ENCODE assay signal across 25 mouse cellular contexts in the genomic region with DNA sequence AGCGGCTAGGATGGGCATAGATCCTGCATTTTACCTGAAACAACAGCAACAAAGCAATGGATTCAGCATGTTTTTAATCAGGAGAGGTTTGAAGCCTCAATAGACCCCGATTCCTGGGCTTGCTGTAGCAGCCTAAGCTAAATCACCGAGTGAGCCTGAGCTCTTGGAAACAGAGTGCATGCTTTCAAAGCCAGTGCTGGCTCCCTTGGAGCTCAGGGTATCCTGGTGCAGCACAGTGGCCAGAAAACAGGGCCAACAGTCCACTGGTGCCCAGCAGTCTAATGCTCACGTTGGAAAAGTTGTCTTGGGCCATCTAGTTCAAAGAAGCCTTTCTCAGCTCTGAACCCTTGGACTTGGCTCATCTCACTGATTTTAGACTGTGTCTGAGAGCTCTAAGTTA. TPM values are rescaled to one million over a fixed set of nuclear protein-coding genes. Genes with fewer than 3 reads are reported as not detected.
DNase-seq lines count a peak whose midpoint lies in the region; ATAC-seq and TF ChIP-seq lines count a peak whose summit lies in the region.
"Had no signal": no experiment of that assay in that cellular context is flagged by ENCODE, and none has a peak within 500 bp of the region (broad histone marks: within the 10 kb centered on the region; RNA-seq: fewer than 3 reads in every experiment).

No protein-coding gene starts in this region.

- H3K4me2 ChIP-seq in midbrain, postnatal 0 days (ENCODE audit: low read depth, low read length, poor library complexity, severe bottlenecking): no peak overlapping the region
- H3K4me2 ChIP-seq: heart, embryonic 13.5 days; hindbrain, embryonic 13.5 days; limb, embryonic 13.5 days; liver, embryonic 13.5 days; neural tube, embryonic 12.5 days had no signal

- H3K4me3 ChIP-seq in midbrain, postnatal 0 days (ENCODE audit: low read depth, low read length): no peak overlapping the region
- no peak overlapping the region for H3K4me3 ChIP-seq in midbrain, embryonic 10.5 days
- H3K4me3 ChIP-seq: forebrain, embryonic 10.5 days; heart, adult 2 months; heart, embryonic 13.5 days; hindbrain, embryonic 13.5 days; limb, embryonic 13.5 days; liver, embryonic 13.5 days; megakaryocyte, embryonic 14.5 days; neural tube, embryonic 12.5 days had no signal

- intact Hi-C loops in gastrocnemius, postnatal 14 days (cut with DNase I; ENCODE audit: low total_unique reads): no loop called here
- intact Hi-C loops in left cerebral cortex, postnatal 4 days (cut with DNase I): no loop called here

- no peaks in the 10 kb centered on the region for H3K4me1 ChIP-seq in midbrain, postnatal 0 days (ENCODE audit: insufficient read depth, low read length)
- no peaks in the 10 kb centered on the region for H3K4me1 ChIP-seq in midbrain, embryonic 10.5 days
- H3K4me1 ChIP-seq: heart, embryonic 13.5 days; hindbrain, embryonic 13.5 days; limb, embryonic 13.5 days; liver, embryonic 13.5 days; megakaryocyte, embryonic 14.5 days; neural tube, embryonic 12.5 days had no signal

- no peaks in the 10 kb centered on the region for H3K9me3 ChIP-seq in midbrain, postnatal 0 days (ENCODE audit: low read length)
- H3K9me3 ChIP-seq in midbrain, embryonic 10.5 days (replicated peaks): no peaks in the 10 kb centered on the region
- H3K9me3 ChIP-seq: forebrain, embryonic 10.5 days; heart, embryonic 13.5 days; hindbrain, embryonic 13.5 days; limb, embryonic 13.5 days; liver, embryonic 13.5 days; neural tube, embryonic 12.5 days had no signal

- no peaks in the 10 kb centered on the region for H3K36me3 ChIP-seq in midbrain, postnatal 0 days (ENCODE audit: insufficient read depth, low read length)
- no peaks in the 10 kb centered on the region for H3K36me3 ChIP-seq in midbrain, embryonic 10.5 days
- H3K36me3 ChIP-seq: forebrain, embryonic 10.5 days; heart, embryonic 13.5 days; hindbrain, embryonic 13.5 days; limb, embryonic 13.5 days; liver, embryonic 13.5 days; neural tube, embryonic 12.5 days had no signal

- peak; percentile 2 for DNase-seq in cerebellum, adult 11 months
- DNase-seq in cerebellum, adult 8-10 months: no peak
- peak; percentile 16 for DNase-seq in gastrocnemius, postnatal 14 days
- DNase-seq in gastrocnemius, adult 18-20 months (ENCODE audit: low spot score): no peak
- DNase-seq in midbrain, postnatal 0 days (ENCODE audit: low spot score): peak; percentile 24
- DNase-seq in midbrain, embryonic 10.5 days (ENCODE audit: low spot score): no peak
- peak; percentile 16 for DNase-seq in left cerebral cortex, postnatal 4 days
- DNase-seq: adrenal gland, postnatal 25 days; gastrocnemius, postnatal 25 days; heart, adult 2 months; heart, postnatal 14 days; kidney, adult 2 months; liver, embryonic 13.5 days; lung, adult 2 months; lung, postnatal 36 days; midbrain, embryonic 14.5 days had no signal

- H3K27ac ChIP-seq in midbrain, postnatal 0 days (ENCODE audit: low read depth, low read length): no peak overlapping the region
- H3K27ac ChIP-seq in midbrain, embryonic 10.5 days (replicated peaks): no peak overlapping the region
- H3K27ac ChIP-seq: forebrain, embryonic 10.5 days; heart, adult 2 months; heart, embryonic 13.5 days; hindbrain, embryonic 13.5 days; kidney, postnatal 0 days; limb, embryonic 13.5 days; liver, embryonic 13.5 days; neural tube, embryonic 12.5 days had no signal

- no peak for ATAC-seq in midbrain, postnatal 0 days (ENCODE audit: low FRiP score)
- ATAC-seq in inflammation-experienced regulatory T-cells, adult 6 months: no peak

- 75% methylated on average over 4 of the region's 4 CpGs for WGBS in midbrain, postnatal 0 days
- 87% methylated on average over 4 of the region's 4 CpGs for WGBS in midbrain, embryonic 10.5 days

- H3K27me3 ChIP-seq in midbrain, postnatal 0 days (ENCODE audit: insufficient read depth, low read length): no peaks in the 10 kb centered on the region
- no peaks in the 10 kb centered on the region for H3K27me3 ChIP-seq in midbrain, embryonic 10.5 days (ENCODE audit: low read depth, poor library complexity, severe bottlenecking)
- H3K27me3 ChIP-seq: heart, embryonic 13.5 days; hindbrain, embryonic 13.5 days; limb, embryonic 13.5 days; liver, embryonic 13.5 days; neural tube, embryonic 12.5 days had no signal

- no peak for TF ChIP-seq CTCF in midbrain, postnatal 0 days (IDR thresholded peaks at IDR 0.05)

- no peak overlapping the region for H3K9ac ChIP-seq in midbrain, postnatal 0 days (replicated peaks; ENCODE audit: low read length, poor library complexity, severe bottlenecking)
- H3K9ac ChIP-seq: heart, embryonic 13.5 days; hindbrain, embryonic 13.5 days; limb, embryonic 13.5 days; liver, embryonic 13.5 days; neural tube, embryonic 12.5 days had no signal

RNA-seq across cellular contexts. Expression of a gene that starts 45.4 kb away (rescaled TPM):
- total RNA-seq in gastrocnemius, postnatal 14 days (2021): 1 to 10 TPM; 5.7 to 7.6 TPM
- total RNA-seq in gastrocnemius, adult 18-20 months (2021): 1 to 10 TPM; 2.3 to 3.8 TPM
- 9.2 and 11.1 TPM in 2 replicates for total RNA-seq in midbrain, postnatal 0 days (2014; rRNA removed)
- polyA plus RNA-seq in midbrain, postnatal 0 days (2015; fragmentation: Nextera tagmentation; extraction: Ambion mirVana): 6.3 and 7.3 TPM in 2 replicates
- 0.72 and 1.6 TPM in 2 replicates for polyA plus RNA-seq in midbrain, embryonic 10.5 days (2016; fragmentation: Nextera tagmentation; extraction: Ambion mirVana)
- total RNA-seq in left cerebral cortex, postnatal 4 days (2021): 1 to 10 TPM; 4.9 to 7.5 TPM
- polyA plus RNA-seq in inflammation-experienced regulatory T-cells, adult 6 months (2017; shearing (Covaris generic)): not detected
- total RNA-seq: common myeloid progenitor, adult 5-6 weeks had no signal

Comparison
In these comparisons a context has a peak if more than half of its experiments do, and no peak if none do; other contexts are left out.
1. DNase-seq: peak in cerebellum, adult 11 months (single experiment), gastrocnemius, postnatal 14 days (single experiment), midbrain, postnatal 0 days (single experiment) and left cerebral cortex, postnatal 4 days (single experiment); none in cerebellum, adult 8-10 months (single experiment), gastrocnemius, adult 18-20 months (single experiment) and midbrain, embryonic 10.5 days (single experiment).